Mouse (Mus musculus) stomach, embryonic 16.5 days (tissue): Measurements from ENCODE around the gene Asb15. TPM values are rescaled to one million over a fixed set of nuclear protein-coding genes. Genes with fewer than 3 reads are reported as not detected.

Source experiments
- ATAC-seq: fragments of 200-750 bp; cut with Nextera tagmentation; 2 replicates; pipeline ENCODE4 v1.8.0; 2017; ENCODE audit warnings: moderate number of reproducible peaks, moderate TSS enrichment; ENCODE audit not compliant: insufficient read depth, low FRiP score
- H3K27ac ChIP-seq: fragments of 300-500 bp; sonication (generic); 2 replicates; pipeline ENCODE4 v1.5.1; 2014; ENCODE audit warnings: low read length
- H3K27me3 ChIP-seq: fragments of 300-500 bp; sonication (generic); 2 replicates; pipeline ENCODE4 v1.6.1; 2014; ENCODE audit warnings: low read length, control low read depth, mixed read lengths; ENCODE audit not compliant: control insufficient read depth, insufficient read depth
- H3K36me3 ChIP-seq: fragments of 300-500 bp; sonication (generic); 2 replicates; pipeline ENCODE4 v1.6.1; 2014; ENCODE audit warnings: low read length; ENCODE audit not compliant: control insufficient read depth, insufficient read depth
- H3K4me1 ChIP-seq: fragments of 300-500 bp; sonication (generic); 2 replicates; pipeline ENCODE4 v1.6.1; 2014; ENCODE audit warnings: low read length, control low read depth, mixed read lengths; ENCODE audit not compliant: control insufficient read depth, insufficient read depth
- H3K4me2 ChIP-seq: fragments of 300-500 bp; sonication (generic); 2 replicates; pipeline ENCODE4 v1.6.1; 2014; ENCODE audit warnings: low read depth, low read length, mixed read lengths
- H3K4me3 ChIP-seq: fragments of 300-500 bp; sonication (generic); replicated peaks from 2 replicates; pipeline ENCODE4 v1.5.1; 2014; ENCODE audit warnings: mild to moderate bottlenecking, low read length
- H3K9ac ChIP-seq: fragments of 300-500 bp; sonication (generic); 2 replicates; pipeline ENCODE4 v1.6.1; 2014; ENCODE audit warnings: low read length
- H3K9me3 ChIP-seq: fragments of 300-500 bp; sonication (generic); replicated peaks from 2 replicates; pipeline ENCODE4 v1.6.1; 2016; ENCODE audit warnings: low read length, control low read depth; ENCODE audit not compliant: control insufficient read depth
- WGBS: fragments of 180-500 bp; shearing (Covaris S2); extraction: QIAGEN DNeasy Blood & Tissue Kit; methylation state at CpG from one replicate; pipeline ENCODE4 v1.1.7; 2014; 5-methylcytosine and 5-hydroxymethylcytosine counted together
- polyA plus RNA-seq: library from polyadenylated mRNA; unstranded; fragments of >200 nt; fragmentation: Nextera tagmentation; extraction: Ambion mirVana; gene quantifications from 2 replicates; pipeline ENCODE4 v1.2.1, GENCODE M21; 2015

Asb15 gene
- polyA plus RNA-seq, 1 experiment from 2014 or later, result 0.10 TPM

DNA sequence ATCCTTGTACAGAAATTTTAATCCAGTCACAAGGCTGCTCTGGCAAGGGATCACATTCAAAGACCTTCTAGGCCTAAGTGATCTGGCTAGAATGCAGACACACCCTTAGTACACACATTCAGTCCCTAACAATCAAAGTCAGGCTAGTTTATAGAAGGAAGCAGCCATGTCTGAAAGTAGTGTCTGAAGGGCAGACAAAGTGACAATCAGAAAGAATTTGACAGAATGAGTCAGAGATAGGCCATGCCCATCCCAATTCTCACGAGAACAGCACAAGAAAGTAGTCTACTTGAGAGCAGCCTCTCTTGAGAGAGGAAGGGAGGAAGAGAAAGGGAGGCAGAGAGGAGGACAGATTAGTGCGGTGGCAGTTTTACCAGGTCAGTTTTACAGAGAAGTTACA lies 94.2 kb downstream of the Asb15 start:
- H3K4me2 ChIP-seq, result no peak overlapping the region
- H3K36me3 ChIP-seq, result 0 out of 2 replicates have a peak, but pooled peaks cover 4% of the 10 kb centered on the region
- no peak overlapping the region for H3K27ac ChIP-seq
- no peak overlapping the region for H3K4me3 ChIP-seq
- no peak overlapping the region for H3K9ac ChIP-seq
- no peaks in the 10 kb centered on the region for H3K27me3 ChIP-seq
- H3K4me1 ChIP-seq, result no peaks in the 10 kb centered on the region
- no peak for ATAC-seq
- no peaks in the 10 kb centered on the region for H3K9me3 ChIP-seq
- WGBS, result 77% methylated on average over 2 of the region's 2 CpGs

Other genes with a start within 250 kb of the Asb15 start
- gene Iqub, start 13.1 kb upstream of the Asb15 start, polyA plus RNA-seq, result 0.06 TPM in 1 of 2 replicates, not detected in the other
- gene Ndufa5, start 131 bp upstream of the Asb15 start, polyA plus RNA-seq, result 320 and 383 TPM in 2 replicates
- 0.30 and 1.9 TPM in 2 replicates for gene Lmod2, start 69.6 kb downstream of the Asb15 start, polyA plus RNA-seq
- 54.3 and 55.5 TPM in 2 replicates for gene Wasl, start 136.9 kb downstream of the Asb15 start, polyA plus RNA-seq
- gene Hyal6, start 205.1 kb downstream of the Asb15 start, polyA plus RNA-seq, result not detected in 2 replicates
- not detected in 2 replicates for gene Hyal4, start 220.2 kb downstream of the Asb15 start, polyA plus RNA-seq